Mouse (Mus musculus): Measurements from ENCODE around the gene Pou2f3. TPM values are rescaled to one million over a fixed set of nuclear protein-coding genes. Genes with fewer than 3 reads are reported as not detected.
A peak's percentile ranks its signal among the peaks of the same experiment; 100 is the strongest.

Pou2f3 gene
- polyA plus RNA-seq, 1 experiment from 2014 or later = 0.47 TPM

GRCm38 (mm10) chr9:43210771-43211450, 742 bp upstream of the Pou2f3 start:
- no peaks in the 10 kb centered on the region for H3K9me3 ChIP-seq (replicated peaks; ENCODE audit: low read length)
- DNase-seq (ENCODE audit: low spot score) (peak; percentile 90), ATAC-seq (replicated peaks; ENCODE audit: low FRiP score, low read depth) (peak; percentile 34; the same call in 1 of the 2 replicates)
- peaks cover 3% of the 10 kb centered on the region; the same call in 1 of the 2 replicates for H3K27me3 ChIP-seq (ENCODE audit: insufficient read depth, low read length)
- H3K4me3 ChIP-seq (replicated peaks; ENCODE audit: low read depth, low read length) = no peak overlapping the region
- H3K4me2 ChIP-seq (ENCODE audit: low read length) = peak overlapping the region; percentile 17
- WGBS = 18% methylated on average over 11 of the region's 11 CpGs
- no peaks in the 10 kb centered on the region for H3K36me3 ChIP-seq (ENCODE audit: insufficient read depth, low read length)
- H3K9ac ChIP-seq (ENCODE audit: low read depth, low read length) = no peak overlapping the region
- peak; percentile 91 for TF ChIP-seq CTCF (IDR thresholded peaks at IDR 0.05; ENCODE audit: low read depth)
- H3K4me1 ChIP-seq (replicated peaks; ENCODE audit: insufficient read depth, low read length) = peaks cover 10% of the 10 kb centered on the region
- H3K27ac ChIP-seq = peak overlapping the region; percentile 70

DNA sequence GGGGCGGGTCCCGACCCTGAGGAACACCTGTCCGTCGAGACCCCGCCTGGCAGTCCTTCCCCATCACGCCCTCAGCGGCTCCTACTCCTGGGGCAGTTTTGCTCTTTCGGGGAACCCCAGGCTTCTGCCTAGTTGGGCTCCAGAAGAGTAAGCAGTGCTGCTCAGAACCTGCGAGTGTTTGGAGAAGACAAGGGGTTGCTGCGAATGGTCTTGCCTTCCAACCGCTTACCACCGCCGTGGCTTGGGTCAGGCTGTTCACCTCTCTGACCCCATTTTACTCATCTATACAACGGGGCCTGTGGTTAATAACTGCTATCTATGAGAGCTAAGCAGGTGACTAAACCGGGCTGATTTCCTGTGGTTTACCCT, 4.2 kb downstream of the Pou2f3 start:
- H3K4me2 ChIP-seq (ENCODE audit: low read length) = peak overlapping the region; percentile 65
- ATAC-seq (replicated peaks; ENCODE audit: low FRiP score, low read depth) (no peak), DNase-seq (ENCODE audit: low spot score) (no peak)
- no peak overlapping the region for H3K9ac ChIP-seq (ENCODE audit: low read depth, low read length)
- no peak for TF ChIP-seq CTCF (IDR thresholded peaks at IDR 0.05; ENCODE audit: low read depth)
- H3K27me3 ChIP-seq (ENCODE audit: insufficient read depth, low read length) = peaks cover 13% of the 10 kb centered on the region
- 2% methylated on average over 15 of the region's 15 CpGs for WGBS
- H3K27ac ChIP-seq = no peak overlapping the region
- H3K9me3 ChIP-seq (replicated peaks; ENCODE audit: low read length) = no peaks in the 10 kb centered on the region
- H3K36me3 ChIP-seq (ENCODE audit: insufficient read depth, low read length) = no peaks in the 10 kb centered on the region
- peak overlapping the region; percentile 29 for H3K4me3 ChIP-seq (replicated peaks; ENCODE audit: low read depth, low read length)
- peaks cover 15% of the 10 kb centered on the region for H3K4me1 ChIP-seq (replicated peaks; ENCODE audit: insufficient read depth, low read length)

GRCm38 (mm10) chr9:43205343-43206021, 4.7 kb downstream of the Pou2f3 start:
- no peak overlapping the region for H3K27ac ChIP-seq
- ATAC-seq (replicated peaks; ENCODE audit: low FRiP score, low read depth) (0 out of 2 replicates have a peak, but pooled peaks have one; percentile 31), DNase-seq (ENCODE audit: low spot score) (no peak)
- peak overlapping the region; percentile 65 for H3K4me2 ChIP-seq (ENCODE audit: low read length)
- H3K4me1 ChIP-seq (replicated peaks; ENCODE audit: insufficient read depth, low read length) = peaks cover 11% of the 10 kb centered on the region
- no peak overlapping the region for H3K9ac ChIP-seq (ENCODE audit: low read depth, low read length)
- peaks cover 13% of the 10 kb centered on the region for H3K27me3 ChIP-seq (ENCODE audit: insufficient read depth, low read length)
- no peaks in the 10 kb centered on the region for H3K36me3 ChIP-seq (ENCODE audit: insufficient read depth, low read length)
- peak; percentile 51 for TF ChIP-seq CTCF (IDR thresholded peaks at IDR 0.05; ENCODE audit: low read depth)
- H3K9me3 ChIP-seq (replicated peaks; ENCODE audit: low read length) = no peaks in the 10 kb centered on the region
- H3K4me3 ChIP-seq (replicated peaks; ENCODE audit: low read depth, low read length) = peak overlapping the region; percentile 29
- 2% methylated on average over 41 of the region's 41 CpGs for WGBS

- H3K4me1 ChIP-seq (replicated peaks; ENCODE audit: insufficient read depth, low read length) = no peaks in the 10 kb centered on the region
- no peak for ATAC-seq (replicated peaks; ENCODE audit: low FRiP score, low read depth)
- H3K4me3 ChIP-seq (replicated peaks; ENCODE audit: low read depth, low read length) = no peak overlapping the region
- WGBS = 17% methylated on average over 5 of the region's 5 CpGs
- no peak overlapping the region for H3K9ac ChIP-seq (ENCODE audit: low read depth, low read length)
- H3K27me3 ChIP-seq (ENCODE audit: insufficient read depth, low read length) = 0 out of 2 replicates have a peak, but pooled peaks cover 2% of the 10 kb centered on the region
- no peak for TF ChIP-seq CTCF (IDR thresholded peaks at IDR 0.05; ENCODE audit: low read depth)
- no peak overlapping the region for H3K27ac ChIP-seq
- no peaks in the 10 kb centered on the region for H3K9me3 ChIP-seq (replicated peaks; ENCODE audit: low read length)
- no peak overlapping the region for H3K4me2 ChIP-seq (ENCODE audit: low read length)
- DNase-seq (ENCODE audit: low spot score) = no peak
- no peaks in the 10 kb centered on the region for H3K36me3 ChIP-seq (ENCODE audit: insufficient read depth, low read length)
Measured at GRCm38 (mm10) chr9:43200212-43200611, 10.0 kb downstream of the Pou2f3 start.

- H3K9me3 ChIP-seq (replicated peaks; ENCODE audit: low read length) = no peaks in the 10 kb centered on the region
- 28% methylated on average over 9 of the region's 9 CpGs for WGBS
Measured at GRCm38 (mm10) chr9:43194001-43194400, 16.2 kb downstream of the Pou2f3 start.

DNA sequence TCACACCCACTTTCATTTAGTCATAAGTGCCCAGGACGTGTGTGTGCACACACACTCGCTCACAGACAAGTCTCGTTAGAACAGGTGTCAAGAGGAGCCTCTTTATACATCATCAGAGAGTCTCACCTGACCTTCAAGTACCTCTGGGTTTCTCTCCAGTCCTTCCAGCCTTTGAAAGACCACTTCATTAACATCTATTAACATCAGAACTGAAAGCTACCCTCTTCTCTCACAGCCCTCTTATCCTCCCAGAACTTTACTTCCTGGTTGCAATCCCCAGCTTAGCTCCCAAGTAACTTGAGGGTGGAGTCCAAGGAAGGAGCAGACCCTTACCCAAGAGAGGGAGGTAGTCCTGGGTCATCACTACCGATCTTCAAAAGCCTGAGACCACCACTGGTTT, 18.6 kb downstream of the Pou2f3 start:
- Histone ChIP-seq H3K4me1 (replicated peaks; ENCODE audit: insufficient read depth, low read length) (no peaks in the 10 kb centered on the region), H3K27ac (no peak overlapping the region), H3K9me3 (replicated peaks; ENCODE audit: low read length) (no peaks in the 10 kb centered on the region), H3K4me2 (ENCODE audit: low read length) (no peak overlapping the region), H3K4me3 (replicated peaks; ENCODE audit: low read depth, low read length) (no peak overlapping the region), H3K9ac (ENCODE audit: low read depth, low read length) (no peak overlapping the region), H3K36me3 (ENCODE audit: insufficient read depth, low read length) (no peaks in the 10 kb centered on the region), H3K27me3 (ENCODE audit: insufficient read depth, low read length) (no peaks in the 10 kb centered on the region)
- TF ChIP-seq CTCF (IDR thresholded peaks at IDR 0.05; ENCODE audit: low read depth) = no peak
- ATAC-seq (replicated peaks; ENCODE audit: low FRiP score, low read depth) (no peak), DNase-seq (ENCODE audit: low spot score) (no peak)
- WGBS = 53% methylated on average over 4 of the region's 4 CpGs

More at GRCm38 (mm10) chr9:43194001-43194400, 16.2 kb downstream of the Pou2f3 start:
- no peak for ATAC-seq (replicated peaks; ENCODE audit: low FRiP score, low read depth)
- Histone ChIP-seq H3K27ac (no peak overlapping the region), H3K27me3 (ENCODE audit: insufficient read depth, low read length) (no peaks in the 10 kb centered on the region), H3K4me3 (replicated peaks; ENCODE audit: low read depth, low read length) (no peak overlapping the region), H3K4me1 (replicated peaks; ENCODE audit: insufficient read depth, low read length) (no peaks in the 10 kb centered on the region), H3K36me3 (ENCODE audit: insufficient read depth, low read length) (no peaks in the 10 kb centered on the region), H3K9ac (ENCODE audit: low read depth, low read length) (no peak overlapping the region), H3K4me2 (ENCODE audit: low read length) (no peak overlapping the region)
- DNase-seq (ENCODE audit: low spot score) = no peak
- no peak for TF ChIP-seq CTCF (IDR thresholded peaks at IDR 0.05; ENCODE audit: low read depth)
